Comparison of ENCODE assay signal across 19 mouse cellular contexts in the genomic region with DNA sequence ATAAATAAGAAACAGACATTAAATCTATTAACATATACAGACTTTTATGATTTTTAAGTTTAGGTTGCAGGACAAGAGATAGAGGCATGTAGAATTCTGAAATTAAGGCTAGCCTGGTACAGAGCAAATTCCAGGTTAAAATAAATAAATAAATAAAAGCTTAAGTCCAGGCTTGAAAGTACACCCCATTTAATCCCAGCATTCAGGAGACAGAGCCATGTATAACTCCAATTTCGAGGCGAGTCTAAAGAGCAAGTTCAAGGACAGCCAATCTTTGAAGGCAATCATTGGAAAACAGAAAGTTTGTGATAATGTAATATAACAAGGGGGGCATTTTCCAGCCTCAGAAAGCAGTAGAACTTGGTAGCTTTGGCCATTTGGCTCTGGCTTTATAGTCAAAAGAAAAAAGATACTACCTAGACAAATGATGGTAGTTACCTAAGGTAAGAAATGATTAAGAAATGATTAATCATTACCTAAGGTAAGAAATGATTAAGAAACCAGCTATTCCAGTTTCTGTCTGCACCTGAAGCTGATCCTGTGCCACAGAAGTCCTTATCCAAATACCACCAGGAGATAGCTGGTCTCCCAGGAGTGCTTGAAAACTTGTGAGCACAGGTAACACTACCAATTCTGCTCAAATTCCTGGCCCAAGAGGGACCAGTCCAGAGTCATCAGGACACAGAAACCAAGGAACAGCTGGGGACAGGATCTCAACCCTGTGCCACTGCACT.
DNase-seq lines count a peak whose midpoint lies in the region; ATAC-seq and TF ChIP-seq lines count a peak whose summit lies in the region.
"Had no signal": no experiment of that assay in that cellular context is flagged by ENCODE, and none has a peak within 500 bp of the region (broad histone marks: within the 10 kb centered on the region; RNA-seq: fewer than 3 reads in every experiment).

No protein-coding gene starts in this region.

- no peaks in the 10 kb centered on the region for H3K9me3 ChIP-seq in kidney, embryonic 15.5 days (replicated peaks)
- no peaks in the 10 kb centered on the region for H3K9me3 ChIP-seq in lung, embryonic 14.5 days (ENCODE audit: low read depth, low read length)
- H3K9me3 ChIP-seq in stomach, embryonic 15.5 days: no peaks in the 10 kb centered on the region
- H3K9me3 ChIP-seq: embryonic facial prominence, embryonic 10.5 days; forebrain, embryonic 13.5 days; heart, embryonic 15.5 days had no signal

- peak; percentile 46; the same call in 1 of the 2 replicates for ATAC-seq in kidney, embryonic 15.5 days (replicated peaks; ENCODE audit: low FRiP score)
- peak; percentile 38; the same call in 1 of the 2 replicates for ATAC-seq in lung, embryonic 14.5 days (ENCODE audit: insufficient read depth)
- peak; percentile 79 for ATAC-seq in stomach, embryonic 15.5 days (ENCODE audit: insufficient read depth, low FRiP score, low read depth)
- ATAC-seq: forebrain, embryonic 13.5 days; forebrain, postnatal 0 days had no signal

- no peak overlapping the region for H3K4me2 ChIP-seq in kidney, embryonic 15.5 days
- H3K4me2 ChIP-seq in lung, embryonic 14.5 days: no peak overlapping the region
- H3K4me2 ChIP-seq in stomach, embryonic 15.5 days: no peak overlapping the region
- H3K4me2 ChIP-seq: forebrain, embryonic 13.5 days; heart, embryonic 11.5 days; heart, embryonic 15.5 days had no signal

- H3K4me3 ChIP-seq in kidney, embryonic 15.5 days (replicated peaks): no peak overlapping the region
- H3K4me3 ChIP-seq in lung, embryonic 14.5 days (ENCODE audit: low read depth, low read length): no peak overlapping the region
- no peak overlapping the region for H3K4me3 ChIP-seq in stomach, embryonic 15.5 days (replicated peaks)
- H3K4me3 ChIP-seq: embryonic facial prominence, embryonic 10.5 days; forebrain, embryonic 13.5 days; heart, adult 2 months; heart, embryonic 15.5 days had no signal

- WGBS in kidney, embryonic 15.5 days: 79% methylated on average over 2 of the region's 2 CpGs
- 80% methylated on average over 2 of the region's 2 CpGs for WGBS in lung, embryonic 14.5 days
- 54% methylated on average over 2 of the region's 2 CpGs for WGBS in stomach, embryonic 15.5 days

- no peaks in the 10 kb centered on the region for H3K27me3 ChIP-seq in kidney, embryonic 15.5 days
- H3K27me3 ChIP-seq in lung, embryonic 14.5 days (ENCODE audit: insufficient read depth, low read length): no peaks in the 10 kb centered on the region
- no peaks in the 10 kb centered on the region for H3K27me3 ChIP-seq in stomach, embryonic 15.5 days (replicated peaks)
- H3K27me3 ChIP-seq: forebrain, embryonic 13.5 days; heart, embryonic 15.5 days had no signal

- DNase-seq in kidney, adult 18-20 months: no peak
- DNase-seq in lung, embryonic 14.5 days: no peak
- DNase-seq in lung, postnatal 25 days (ENCODE audit: low spot score): no peak
- no peak for DNase-seq in cerebellum, postnatal 10 days
- no peak for DNase-seq in right cerebral cortex, postnatal 25 days
- DNase-seq: adrenal gland, postnatal 10 days; cerebellum, adult 11-12 months; cerebellum, adult 9-10 months; cerebellum, postnatal 36 days; forebrain, postnatal 0 days; gastrocnemius, postnatal 14 days; heart, adult 2 months; heart, postnatal 14 days had no signal

- no peak overlapping the region for H3K27ac ChIP-seq in kidney, embryonic 15.5 days
- no peak overlapping the region for H3K27ac ChIP-seq in lung, embryonic 14.5 days (ENCODE audit: low read depth)
- H3K27ac ChIP-seq in stomach, embryonic 15.5 days: 0 out of 2 replicates have a peak overlapping the region, but pooled peaks have one; percentile 40
- H3K27ac ChIP-seq: embryonic facial prominence, embryonic 10.5 days; forebrain, embryonic 13.5 days; heart, adult 2 months; heart, embryonic 15.5 days had no signal

- H3K9ac ChIP-seq in kidney, embryonic 15.5 days: no peak overlapping the region
- H3K9ac ChIP-seq in lung, embryonic 14.5 days: no peak overlapping the region
- no peak overlapping the region for H3K9ac ChIP-seq in stomach, embryonic 15.5 days
- H3K9ac ChIP-seq: forebrain, embryonic 13.5 days; forebrain, postnatal 0 days; heart, embryonic 15.5 days had no signal

- no peak for TF ChIP-seq CTCF in lung, embryonic 14.5 days (IDR thresholded peaks at IDR 0.05; ENCODE audit: low read depth)

- no peaks in the 10 kb centered on the region for H3K4me1 ChIP-seq in kidney, embryonic 15.5 days
- no peaks in the 10 kb centered on the region for H3K4me1 ChIP-seq in lung, embryonic 14.5 days (ENCODE audit: insufficient read depth)
- no peaks in the 10 kb centered on the region for H3K4me1 ChIP-seq in stomach, embryonic 15.5 days
- H3K4me1 ChIP-seq: embryonic facial prominence, embryonic 10.5 days; forebrain, embryonic 13.5 days; heart, embryonic 15.5 days had no signal

- H3K36me3 ChIP-seq in kidney, embryonic 15.5 days: no peaks in the 10 kb centered on the region
- no peaks in the 10 kb centered on the region for H3K36me3 ChIP-seq in lung, embryonic 14.5 days (ENCODE audit: insufficient read depth)
- H3K36me3 ChIP-seq in stomach, embryonic 15.5 days: no peaks in the 10 kb centered on the region
- H3K36me3 ChIP-seq: embryonic facial prominence, embryonic 10.5 days; heart, embryonic 15.5 days had no signal
